Mouse (Mus musculus): ENCODE results near the gene Olfr385.
"Not testable (repeated sequence)": the region's sequence is repeated elsewhere in the genome, so short reads cannot be mapped to it uniquely, and the experiment has no call there.

Gene Olfr385

GRCm38 (mm10) chr11:73592908-73593307 is at the start of gene Olfr385:
TSS of gene Olfr385 (minus strand) at chr11:73593008.
- no peak for DNase-seq (ENCODE audit: low spot score in 2 of 2)

- no peak for DNase-seq (ENCODE audit: low spot score in 2 of 2)
Measured at GRCm38 (mm10) chr11:73598294-73598693, 5.5 kb upstream of the Olfr385 start, which contains the start of gene Olfr384. TSS of gene Olfr384 (plus strand) at chr11:73598594.

GRCm38 (mm10) chr11:73583188-73583587 is 9.6 kb downstream of the Olfr385 start:
- DNase-seq (ENCODE audit: low spot score in 2 of 2), result not testable (repeated sequence)

- DNase-seq (ENCODE audit: low spot score in 2 of 2), result no peak
Measured at GRCm38 (mm10) chr11:73579871-73580270, 12.9 kb downstream of the Olfr385 start.

Measured in urinary bladder, postnatal 36 days (tissue).